Mouse (Mus musculus): ENCODE results near the gene Cfap126. TPM values are rescaled to one million over a fixed set of nuclear protein-coding genes. Genes with fewer than 3 reads are reported as not detected.
"Not testable (repeated sequence)": the region's sequence is repeated elsewhere in the genome, so short reads cannot be mapped to it uniquely, and the experiment has no call there.

Cfap126 gene
- polyA plus RNA-seq, 1 experiment from 2014 or later, result 2.0 TPM

GRCm38 (mm10) chr1:171074283-171074682 lies 39.4 kb upstream of the Cfap126 start:
- not testable (repeated sequence) for H3K9me3 ChIP-seq (ENCODE audit: low read depth, low read length); H3K9ac ChIP-seq; H3K36me3 ChIP-seq (ENCODE audit: insufficient read depth); H3K27ac ChIP-seq (ENCODE audit: low read depth); H3K4me2 ChIP-seq; H3K4me1 ChIP-seq (ENCODE audit: insufficient read depth); H3K4me3 ChIP-seq (ENCODE audit: low read depth, low read length)
- 11% methylated on average over 4 of the region's 10 CpGs for WGBS
- DNase-seq (peak; percentile 53), ATAC-seq (ENCODE audit: insufficient read depth) (peak; percentile 48)
- peaks cover 34% of the 10 kb centered on the region for H3K27me3 ChIP-seq (ENCODE audit: insufficient read depth, low read length)

- not testable (repeated sequence) for H3K36me3 ChIP-seq (ENCODE audit: insufficient read depth); DNase-seq; H3K27ac ChIP-seq (ENCODE audit: low read depth); H3K9ac ChIP-seq; H3K9me3 ChIP-seq (ENCODE audit: low read depth, low read length); H3K4me1 ChIP-seq (ENCODE audit: insufficient read depth); ATAC-seq (ENCODE audit: insufficient read depth); H3K4me2 ChIP-seq; H3K4me3 ChIP-seq (ENCODE audit: low read depth, low read length)
- WGBS, result 70% methylated on average over 3 of the region's 5 CpGs
- H3K27me3 ChIP-seq (ENCODE audit: insufficient read depth, low read length), result peaks cover 22% of the 10 kb centered on the region
Measured at GRCm38 (mm10) chr1:171076176-171076575, 37.5 kb upstream of the Cfap126 start.

DNA sequence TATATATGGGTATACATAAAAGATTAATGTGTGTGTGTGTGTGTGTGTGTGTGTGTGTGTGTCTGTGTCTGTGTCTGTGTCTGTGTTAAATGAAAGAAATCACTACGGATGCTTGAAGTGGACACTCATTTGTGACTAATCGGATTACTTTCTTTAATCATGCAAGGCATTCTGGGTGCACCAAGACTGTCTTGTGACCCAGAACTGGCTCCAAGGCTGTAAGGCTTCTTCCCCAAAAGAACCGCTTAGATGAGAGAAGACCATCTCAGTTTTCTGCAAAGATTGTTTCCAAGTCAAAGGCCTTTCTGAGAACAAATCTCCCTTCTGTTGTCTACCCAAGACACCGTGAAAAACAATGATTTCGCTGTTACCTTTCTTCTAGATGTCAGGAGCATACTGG lies 36.5 kb upstream of the Cfap126 start:
- H3K4me1 ChIP-seq (ENCODE audit: insufficient read depth); H3K4me3 ChIP-seq (ENCODE audit: low read depth, low read length); ATAC-seq (ENCODE audit: insufficient read depth); H3K9ac ChIP-seq; H3K4me2 ChIP-seq; H3K9me3 ChIP-seq (ENCODE audit: low read depth, low read length); DNase-seq; H3K27ac ChIP-seq (ENCODE audit: low read depth); H3K36me3 ChIP-seq (ENCODE audit: insufficient read depth): not testable (repeated sequence)
- 39% methylated on average over 5 of the region's 5 CpGs for WGBS
- H3K27me3 ChIP-seq (ENCODE audit: insufficient read depth, low read length), result peaks cover 24% of the 10 kb centered on the region

DNA sequence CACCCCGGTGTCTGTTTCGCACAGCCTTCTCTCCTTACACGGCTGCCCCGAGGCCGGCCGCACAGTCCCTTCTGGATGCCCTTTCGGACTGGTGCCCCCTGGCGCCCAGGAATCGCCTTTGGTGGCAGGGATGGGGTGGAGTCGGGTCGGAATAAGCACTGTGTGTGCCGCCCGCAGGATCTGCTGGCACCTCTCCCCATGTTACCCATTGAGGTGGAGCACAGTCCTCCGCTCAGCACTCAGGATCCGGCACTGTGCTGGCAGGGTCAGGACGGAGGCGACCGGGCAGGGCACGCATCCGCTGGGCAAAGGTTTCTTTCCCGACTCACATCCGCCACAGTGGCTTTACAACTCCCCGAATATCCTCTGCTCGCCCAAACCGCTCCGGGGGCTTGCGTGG lies 35.8 kb upstream of the Cfap126 start:
- not testable (repeated sequence) for DNase-seq; H3K9ac ChIP-seq; H3K36me3 ChIP-seq (ENCODE audit: insufficient read depth); H3K4me1 ChIP-seq (ENCODE audit: insufficient read depth); H3K27ac ChIP-seq (ENCODE audit: low read depth); H3K9me3 ChIP-seq (ENCODE audit: low read depth, low read length)
- WGBS, result 2% methylated on average over 15 of the region's 27 CpGs
- peaks cover 24% of the 10 kb centered on the region for H3K27me3 ChIP-seq (ENCODE audit: insufficient read depth, low read length)
- peak overlapping the region; percentile 22; the same call in 1 of the 2 replicates for H3K4me3 ChIP-seq (ENCODE audit: low read depth, low read length)
- 0 out of 2 replicates have a peak, but pooled peaks have one; percentile 10 for TF ChIP-seq CTCF (IDR thresholded peaks at IDR 0.05; ENCODE audit: low read depth)
- peak; percentile 6; the same call in 1 of the 2 replicates for ATAC-seq (ENCODE audit: insufficient read depth)
- H3K4me2 ChIP-seq, result peak overlapping the region; percentile 41

- H3K27ac ChIP-seq (ENCODE audit: low read depth); H3K36me3 ChIP-seq (ENCODE audit: insufficient read depth); H3K9me3 ChIP-seq (ENCODE audit: low read depth, low read length); H3K4me1 ChIP-seq (ENCODE audit: insufficient read depth); ATAC-seq (ENCODE audit: insufficient read depth); H3K9ac ChIP-seq; DNase-seq: not testable (repeated sequence)
- 23% methylated on average over 11 of the region's 12 CpGs for WGBS
- H3K27me3 ChIP-seq (ENCODE audit: insufficient read depth, low read length), result peaks cover 24% of the 10 kb centered on the region
- H3K4me2 ChIP-seq, result peak overlapping the region; percentile 39; the same call in 1 of the 2 replicates
- peak overlapping the region; percentile 18; the same call in 1 of the 2 replicates for H3K4me3 ChIP-seq (ENCODE audit: low read depth, low read length)
Measured at GRCm38 (mm10) chr1:171078419-171078818, 35.3 kb upstream of the Cfap126 start.

DNA sequence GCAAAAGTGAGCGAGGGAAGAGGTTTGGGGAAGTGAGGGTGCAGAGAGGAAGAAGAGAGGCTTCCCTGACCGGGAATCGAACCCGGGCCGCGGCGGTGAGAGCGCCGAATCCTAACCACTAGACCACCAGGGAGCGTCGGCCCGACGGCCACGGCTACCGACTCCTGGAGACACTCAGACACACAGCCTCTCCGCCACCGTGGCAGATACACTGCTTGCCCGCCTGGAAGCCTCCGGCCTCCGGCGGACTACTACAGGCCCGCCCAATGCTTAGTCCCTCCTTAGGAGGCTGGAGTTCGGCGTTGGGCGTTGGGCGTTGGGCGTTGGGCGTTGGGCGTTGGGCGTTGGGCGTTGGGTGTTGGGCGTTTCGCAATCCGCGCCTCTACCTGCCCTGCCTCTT lies 34.4 kb upstream of the Cfap126 start:
- H3K27ac ChIP-seq (ENCODE audit: low read depth); H3K4me2 ChIP-seq; H3K9me3 ChIP-seq (ENCODE audit: low read depth, low read length); H3K36me3 ChIP-seq (ENCODE audit: insufficient read depth); H3K4me1 ChIP-seq (ENCODE audit: insufficient read depth); H3K9ac ChIP-seq; DNase-seq; H3K4me3 ChIP-seq (ENCODE audit: low read depth, low read length): not testable (repeated sequence)
- 0% methylated on average over 1 of the region's 35 CpGs for WGBS
- H3K27me3 ChIP-seq (ENCODE audit: insufficient read depth, low read length), result peaks cover 17% of the 10 kb centered on the region
- peak; percentile 64 for ATAC-seq (ENCODE audit: insufficient read depth)

- not testable (repeated sequence) for H3K9me3 ChIP-seq (ENCODE audit: low read depth, low read length); H3K27ac ChIP-seq (ENCODE audit: low read depth); H3K4me2 ChIP-seq; H3K36me3 ChIP-seq (ENCODE audit: insufficient read depth); DNase-seq; H3K4me3 ChIP-seq (ENCODE audit: low read depth, low read length); H3K4me1 ChIP-seq (ENCODE audit: insufficient read depth); H3K9ac ChIP-seq
- peaks cover 16% of the 10 kb centered on the region for H3K27me3 ChIP-seq (ENCODE audit: insufficient read depth, low read length)
- peak; percentile 69 for ATAC-seq (ENCODE audit: insufficient read depth)
- no CpG with 5 or more reads among the region's 43 CpGs for WGBS
Measured at GRCm38 (mm10) chr1:171079825-171080224, 33.9 kb upstream of the Cfap126 start.

GRCm38 (mm10) chr1:171081512-171082231 lies 32.0 kb upstream of the Cfap126 start:
- not testable (repeated sequence) for H3K4me2 ChIP-seq; H3K4me3 ChIP-seq (ENCODE audit: low read depth, low read length); H3K4me1 ChIP-seq (ENCODE audit: insufficient read depth); H3K27ac ChIP-seq (ENCODE audit: low read depth); H3K9me3 ChIP-seq (ENCODE audit: low read depth, low read length); H3K9ac ChIP-seq; DNase-seq; H3K36me3 ChIP-seq (ENCODE audit: insufficient read depth)
- H3K27me3 ChIP-seq (ENCODE audit: insufficient read depth, low read length), result peaks cover 26% of the 10 kb centered on the region
- peak; percentile 28 for ATAC-seq (ENCODE audit: insufficient read depth)
- 45% methylated on average over 9 of the region's 17 CpGs for WGBS

Measured in lung, embryonic 14.5 days (tissue).